Mouse (Mus musculus) Patski (cell line): Measurements from ENCODE around the gene Ephb3. TPM values are rescaled to one million over a fixed set of nuclear protein-coding genes. Genes with fewer than 3 reads are reported as not detected.

ENCODE experiments used
- ATAC-seq: fragments of 100-300 bp; one replicate; pipeline ENCODE4 v1.8.0; 2021
- CTCF ChIA-PET: fragments of 350-600 bp; sonication (Branson Sonifier 250); formaldehyde crosslinking; loops from one replicate; lab custom pipeline; 2022; ENCODE audit warnings: inconsistent platforms; lab: Charles Lee
- POLR2A ChIA-PET: fragments of 350-600 bp; sonication (Branson Sonifier 250); formaldehyde crosslinking; loops from one replicate; lab custom pipeline; 2022; ENCODE audit warnings: antibody characterized with exemption, inconsistent platforms; lab: Charles Lee
- DNase-seq: peaks from one replicate; pipeline ENCODE4 v3.0.0-alpha.2; 2011; ENCODE audit warnings: low read depth, low spot score
- H3K27me3 ChIP-seq: fragments of 371-371 bp; one replicate; pipeline ENCODE4 v1.5.1; 2021
- CTCF ChIP-seq: fragments of 100-300 bp; IDR thresholded peaks from one replicate; pipeline ENCODE4 v1.5.1; 2021
- in situ Hi-C: fragments of 300-500 bp; cut with MboI; formaldehyde crosslinking; loops from 3 replicates; pipeline ENCODE4 v1.11.1; 2018; ENCODE audit warnings: low pct_unique_long_range_greater_than_20kb, mixed read lengths
- polyA plus RNA-seq: library from polyadenylated mRNA; unstranded; gene quantifications from one replicate; pipeline ENCODE4 v1.2.3, GENCODE M21; 2021

The Ephb3 gene
- polyA plus RNA-seq, 1 experiment from 2014 or later = 6.3 TPM

DNA sequence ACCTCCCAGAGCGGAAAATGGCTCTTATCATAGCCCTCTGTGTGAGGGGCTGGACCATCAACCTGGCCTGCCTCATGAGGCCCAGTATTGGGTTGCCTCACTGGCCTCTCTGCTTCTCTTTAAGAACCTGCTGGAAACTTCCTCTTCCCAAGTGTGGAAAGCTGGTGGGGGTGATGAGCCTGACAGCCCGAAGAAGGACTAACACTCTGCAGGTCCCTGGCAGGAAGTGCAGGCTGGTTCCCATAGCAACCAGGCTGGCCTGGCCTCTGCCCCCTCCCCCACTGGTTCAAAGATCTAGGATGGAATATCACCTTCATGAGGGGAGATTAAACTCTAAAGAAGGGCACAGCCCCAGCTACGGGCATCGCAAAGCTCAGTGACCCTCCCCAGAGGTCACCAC lies 11.5 kb downstream of the Ephb3 start:
- no peaks in the 10 kb centered on the region for H3K27me3 ChIP-seq
- ChIA-PET CTCF (interaction anchor here (1.1 kb wide), 1 partner anchor 20 kb away, joined by 4 read pairs; no protein-coding TSS in a partner anchor), POLR2A (no interaction called here)
- no peak for DNase-seq
- in situ Hi-C loops = no loop called here
- TF ChIP-seq CTCF = no peak
- ATAC-seq = no peak

DNA sequence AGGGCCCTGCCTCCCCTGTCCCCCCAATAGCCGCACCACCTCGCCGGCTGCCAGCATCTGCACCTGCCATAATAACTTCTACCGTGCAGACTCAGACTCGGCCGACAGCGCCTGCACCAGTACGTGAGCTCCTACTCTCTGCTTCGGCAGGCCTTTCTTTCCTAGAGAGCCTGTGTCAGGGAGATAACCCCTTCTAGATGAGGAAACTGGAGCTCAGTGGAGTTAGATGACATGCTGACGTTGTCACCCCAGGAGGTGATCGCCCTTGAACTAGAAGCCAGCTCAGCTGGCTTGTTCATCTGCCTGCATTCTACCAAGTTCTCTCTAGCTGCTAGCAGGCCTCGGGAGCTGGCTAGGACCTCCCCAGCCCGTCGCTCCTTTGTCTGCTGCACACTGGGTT lies 12.7 kb downstream of the Ephb3 start:
- TF ChIP-seq CTCF = no peak
- DNase-seq (no peak), ATAC-seq (no peak)
- in situ Hi-C loops = no loop called here
- H3K27me3 ChIP-seq = no peaks in the 10 kb centered on the region
- ChIA-PET CTCF (interaction anchor here (1.1 kb wide), 1 partner anchor 19 kb away, joined by 4 read pairs; no protein-coding TSS in a partner anchor), POLR2A (no interaction called here)

DNA sequence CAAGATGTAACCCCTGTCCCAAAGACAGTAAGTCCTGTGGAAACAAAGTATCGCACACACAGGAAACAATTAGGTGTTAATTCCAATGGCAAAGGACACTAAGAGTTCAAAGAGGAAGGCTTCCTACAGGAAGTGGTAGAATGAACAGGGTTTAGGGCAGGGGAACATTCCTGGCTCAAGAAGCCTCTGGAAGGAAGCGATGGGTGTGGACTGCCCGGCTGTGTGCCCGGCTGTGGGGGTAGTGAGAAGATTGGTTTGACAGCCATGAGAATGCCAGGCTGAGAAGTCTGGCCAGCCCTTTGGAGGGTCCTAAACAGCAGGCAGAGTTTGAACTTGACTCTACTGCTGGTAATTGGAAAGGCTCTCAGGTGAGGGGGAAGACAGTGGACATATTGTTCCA lies 15.1 kb downstream of the Ephb3 start:
- DNase-seq (no peak), ATAC-seq (no peak)
- TF ChIP-seq CTCF = no peak
- ChIA-PET POLR2A (interaction anchor here (1.2 kb wide), 1 partner anchor 18 kb away, joined by 3 read pairs; no protein-coding TSS in a partner anchor), CTCF (interaction anchor here (0.8 to 1.2 kb wide), 2 partner anchors 14 to 26 kb away, joined by 3 read pairs; no protein-coding TSS in a partner anchor)
- in situ Hi-C loops = no loop called here
- no peaks in the 10 kb centered on the region for H3K27me3 ChIP-seq

DNA sequence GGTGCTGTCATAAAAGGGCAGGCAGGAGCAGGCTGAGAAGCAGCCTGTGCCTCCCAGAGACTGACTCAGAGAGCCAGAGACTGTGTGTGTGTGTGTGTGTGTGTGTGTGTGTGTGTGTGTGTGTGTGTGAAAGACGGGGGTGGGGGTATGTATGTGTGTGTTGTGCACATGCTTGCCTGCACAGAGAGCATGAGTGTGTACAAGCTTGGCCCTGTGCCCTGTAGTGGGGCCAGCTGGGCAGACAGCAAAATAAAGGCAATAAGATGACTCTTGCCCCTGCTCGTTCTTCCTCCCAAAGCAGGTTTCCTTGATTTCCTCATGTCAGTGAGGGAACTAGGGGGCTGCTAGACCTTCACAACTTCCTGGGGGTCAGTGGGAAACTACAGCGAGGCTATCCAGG lies 18.5 kb downstream of the Ephb3 start:
- in situ Hi-C loops = no loop called here
- CTCF ChIA-PET = no interaction called here
- TF ChIP-seq CTCF = no peak
- ATAC-seq (no peak), DNase-seq (no peak)
- POLR2A ChIA-PET = no interaction called here
- H3K27me3 ChIP-seq = no peaks in the 10 kb centered on the region

DNA sequence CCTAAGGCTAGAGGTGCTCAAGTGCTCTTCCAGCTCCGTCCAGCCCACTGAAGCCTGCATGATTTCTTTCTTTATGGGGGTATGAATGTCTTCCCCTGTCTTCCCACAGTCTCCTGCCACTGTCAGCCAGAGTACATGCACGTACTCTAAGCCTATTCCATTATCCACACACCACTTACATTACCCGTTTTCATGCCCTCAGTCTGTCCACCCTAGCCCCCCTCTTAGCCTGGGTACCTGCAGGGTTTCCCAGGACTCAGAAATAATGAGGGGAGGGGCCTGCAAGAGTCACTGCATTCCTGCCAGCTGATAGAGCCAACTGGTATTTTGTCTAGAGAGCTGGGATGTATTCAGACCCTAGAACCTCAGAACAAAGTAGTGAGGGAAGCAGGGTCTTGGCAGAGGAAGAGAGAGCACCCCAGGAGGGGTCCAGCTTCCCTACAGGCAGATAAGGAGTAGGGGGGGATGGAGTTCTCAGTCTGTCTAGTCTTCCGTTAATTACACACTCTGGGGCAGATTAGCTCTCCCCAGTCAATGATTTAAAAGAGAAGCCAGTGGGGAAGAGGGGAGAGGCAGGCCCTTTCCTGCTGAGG lies 20.2 kb downstream of the Ephb3 start:
- POLR2A ChIA-PET = no interaction called here
- DNase-seq (no peak), ATAC-seq (no peak)

DNA sequence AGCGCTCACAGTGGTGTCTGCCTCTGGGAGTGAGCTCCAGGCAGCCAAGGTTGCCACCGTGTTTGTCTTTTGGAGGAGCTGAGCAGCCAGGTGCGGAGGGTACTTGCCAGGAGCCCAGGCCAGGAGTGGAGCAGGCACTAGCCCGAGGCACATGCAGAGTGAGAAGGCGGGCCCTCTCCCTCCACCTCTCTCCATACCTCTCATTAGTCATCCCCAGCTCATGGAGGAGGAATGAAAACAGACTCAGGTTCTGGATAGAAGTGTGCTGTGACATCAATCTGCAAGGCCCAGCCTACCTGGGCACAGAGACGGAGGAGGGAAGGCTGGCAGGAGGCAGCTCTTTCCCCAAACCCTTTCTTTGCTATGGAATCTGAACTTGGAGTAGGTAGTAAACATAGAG lies 22.1 kb downstream of the Ephb3 start:
- ChIA-PET CTCF (interaction anchor here (1.0 kb wide), 1 partner anchor 103 kb away, joined by 3 read pairs; no protein-coding TSS in a partner anchor), POLR2A (interaction anchor here (0.6 kb wide), 1 partner anchor 1343 kb away, joined by 3 read pairs; no protein-coding TSS in a partner anchor)
- no peaks in the 10 kb centered on the region for H3K27me3 ChIP-seq
- in situ Hi-C loops = no loop called here
- DNase-seq = no peak
- TF ChIP-seq CTCF = no peak
- ATAC-seq = peak; percentile 38

More for the DNA sequence above, 20.2 kb downstream of the Ephb3 start:
- no peaks in the 10 kb centered on the region for H3K27me3 ChIP-seq
- CTCF ChIA-PET = no interaction called here
- in situ Hi-C loops = no loop called here
- TF ChIP-seq CTCF = no peak

DNA sequence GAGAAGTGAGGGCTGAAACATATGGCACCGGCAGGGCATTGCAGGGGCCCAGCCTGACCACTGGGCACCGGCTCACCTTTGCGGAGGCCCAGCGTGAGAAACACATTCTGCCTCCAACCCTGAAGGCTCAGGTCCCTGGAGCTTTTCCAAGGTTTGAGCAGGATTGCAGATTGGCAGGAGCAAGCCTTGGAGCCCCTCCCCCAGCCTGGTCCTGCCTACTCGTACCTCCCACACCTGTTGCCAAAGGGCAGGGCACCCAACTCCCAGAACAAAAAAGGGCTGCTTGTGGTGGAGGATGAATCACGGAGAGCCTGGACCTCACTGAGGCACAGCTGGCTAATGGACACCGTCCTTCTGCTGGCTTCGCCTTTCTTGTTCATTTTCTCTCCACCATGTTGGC lies 30.6 kb downstream of the Ephb3 start:
- POLR2A ChIA-PET = no interaction called here
- ATAC-seq (no peak), DNase-seq (no peak)
- TF ChIP-seq CTCF = no peak
- no peaks in the 10 kb centered on the region for H3K27me3 ChIP-seq
- in situ Hi-C loops = no loop called here
- CTCF ChIA-PET = no interaction called here

DNA sequence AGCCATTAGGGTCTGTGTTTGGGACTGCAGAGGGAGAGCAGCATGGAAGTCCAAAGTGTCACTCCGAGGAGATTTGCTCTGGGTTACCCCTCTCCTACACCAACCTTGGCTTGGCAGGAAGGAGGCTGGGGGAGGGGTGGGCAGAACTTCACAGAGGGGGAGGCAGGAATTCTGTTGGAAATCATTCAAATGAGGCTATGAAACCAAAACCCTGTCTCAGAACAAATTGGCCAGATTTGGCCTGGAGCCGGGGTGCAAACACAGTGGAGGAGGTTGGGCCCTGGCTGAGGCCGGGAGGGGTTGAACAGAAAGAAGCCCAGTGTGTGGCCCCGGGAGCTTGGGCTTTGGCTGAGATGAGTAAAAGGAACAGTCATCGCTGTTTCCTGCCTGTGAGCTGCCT lies 34.2 kb downstream of the Ephb3 start:
- TF ChIP-seq CTCF = no peak
- DNase-seq (no peak), ATAC-seq (peak; percentile 51)
- in situ Hi-C loops = no loop called here
- H3K27me3 ChIP-seq = no peaks in the 10 kb centered on the region
- ChIA-PET CTCF (interaction anchor here (1.2 kb wide), 1 partner anchor 154 kb away, joined by 3 read pairs; no protein-coding TSS in a partner anchor), POLR2A (interaction anchor here (1.0 kb wide), 1 partner anchor 35 kb away, joined by 3 read pairs; no protein-coding TSS in a partner anchor)

DNA sequence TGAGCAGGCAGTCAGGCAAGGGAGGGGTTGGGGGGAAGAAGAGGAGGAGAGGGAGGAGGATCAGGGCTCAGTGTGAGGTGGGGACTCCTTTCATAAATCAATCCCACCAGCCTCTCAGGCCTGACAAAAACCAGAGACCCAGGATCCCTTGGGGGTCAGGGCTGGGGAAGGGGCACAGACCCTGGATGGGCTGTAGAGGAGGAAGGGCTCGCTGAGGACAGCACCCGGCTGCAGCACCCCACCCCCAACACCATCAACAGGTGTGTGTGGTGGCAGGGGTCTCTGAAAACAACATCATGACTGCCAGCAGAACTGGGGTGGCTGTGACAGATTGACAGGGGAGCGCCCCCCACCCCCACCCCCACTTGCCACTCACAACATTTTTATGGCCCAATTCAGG lies 36.0 kb downstream of the Ephb3 start:
- ChIA-PET POLR2A (no interaction called here), CTCF (no interaction called here)
- ATAC-seq (no peak), DNase-seq (no peak)
- no peaks in the 10 kb centered on the region for H3K27me3 ChIP-seq
- no peak for TF ChIP-seq CTCF
- in situ Hi-C loops = no loop called here

DNA sequence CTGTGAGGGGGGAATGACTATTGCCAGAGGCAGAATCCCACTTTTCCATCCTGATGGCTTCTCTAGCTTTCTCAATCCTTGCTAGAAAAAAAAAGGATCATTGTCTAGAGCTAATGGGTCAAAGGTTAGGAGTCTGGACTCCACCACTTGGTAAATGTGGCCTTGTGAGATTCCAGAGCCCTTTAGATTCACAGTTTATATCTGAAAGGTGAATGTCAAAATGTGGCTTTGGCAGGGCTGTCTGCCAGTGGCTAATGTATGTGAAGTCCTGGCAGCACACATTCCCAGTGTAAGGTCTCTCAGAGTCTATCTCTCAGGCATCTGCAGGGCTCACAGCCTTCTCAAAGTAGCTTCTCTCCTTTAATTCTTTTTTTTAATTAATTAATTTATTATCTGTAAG lies 36.5 kb downstream of the Ephb3 start:
- no peak for ATAC-seq
- POLR2A ChIA-PET = no interaction called here
- H3K27me3 ChIP-seq = no peaks in the 10 kb centered on the region
- CTCF ChIA-PET = no interaction called here
- TF ChIP-seq CTCF = no peak
- in situ Hi-C loops = no loop called here
- no peak for DNase-seq

DNA sequence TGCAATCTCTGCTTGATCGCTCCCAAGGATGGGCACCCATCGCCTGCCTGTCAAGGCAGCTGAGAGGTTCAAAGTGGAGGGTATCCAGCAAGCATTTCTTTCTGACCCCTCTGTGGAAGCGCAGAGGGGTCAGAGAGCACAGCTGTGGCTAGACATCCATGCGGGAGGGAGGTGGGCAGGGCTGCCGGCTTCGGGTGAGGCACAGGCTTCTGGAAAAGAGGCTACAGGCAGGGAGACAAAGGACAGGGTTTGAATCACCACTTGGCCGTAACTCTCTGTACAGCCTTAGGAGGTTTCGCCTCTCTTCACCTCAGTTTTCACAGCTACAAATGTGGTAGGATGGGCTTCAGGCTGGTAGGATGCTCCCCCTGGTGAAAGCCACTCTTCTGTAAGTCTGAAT lies 38.4 kb downstream of the Ephb3 start:
- ChIA-PET CTCF (no interaction called here), POLR2A (no interaction called here)
- H3K27me3 ChIP-seq = no peaks in the 10 kb centered on the region
- ATAC-seq (no peak), DNase-seq (no peak)
- in situ Hi-C loops = no loop called here
- no peak for TF ChIP-seq CTCF
